Mouse (Mus musculus) thymus, postnatal 4 days (tissue): ENCODE data around the gene Cradd.

Source experiments
- DNase-seq: peaks from one replicate; pipeline ENCODE4 v3.0.0; 2021

Cradd gene

DNA sequence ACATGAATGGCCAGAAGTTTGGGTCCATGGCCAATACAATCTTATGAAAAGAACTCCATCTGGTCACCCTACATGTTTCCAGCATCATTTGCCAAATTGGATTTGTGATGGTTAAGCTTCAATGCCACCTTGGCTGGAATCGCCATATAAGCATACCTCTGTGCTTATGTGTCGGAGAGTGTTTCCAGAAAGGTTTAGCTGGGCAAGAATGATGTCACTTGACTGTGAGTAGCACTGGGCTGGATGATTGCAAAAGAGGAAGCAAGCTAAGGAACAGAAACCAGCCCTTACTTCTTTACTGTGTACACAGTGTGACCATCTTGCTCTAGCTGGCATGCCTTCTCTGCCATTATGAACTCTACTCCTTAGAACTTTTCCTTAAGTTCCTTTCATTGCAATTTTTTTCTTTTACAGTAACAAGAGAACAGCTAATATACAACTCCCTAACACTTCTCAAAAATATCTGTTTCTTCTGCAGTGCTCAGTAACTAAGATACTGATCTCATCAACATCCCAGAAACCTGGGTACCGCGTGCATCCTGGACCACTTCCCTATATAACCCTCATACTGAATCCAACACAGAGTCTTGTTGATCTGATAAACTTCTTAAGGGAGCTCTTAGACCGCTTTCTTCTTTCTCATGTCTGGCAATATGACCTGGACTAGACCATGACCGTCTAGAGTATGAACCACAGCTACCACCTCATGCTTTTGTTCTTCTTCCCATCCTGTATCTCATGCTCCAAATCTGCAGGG is 172.7 kb downstream of the Cradd start:
- no peak for DNase-seq

DNA sequence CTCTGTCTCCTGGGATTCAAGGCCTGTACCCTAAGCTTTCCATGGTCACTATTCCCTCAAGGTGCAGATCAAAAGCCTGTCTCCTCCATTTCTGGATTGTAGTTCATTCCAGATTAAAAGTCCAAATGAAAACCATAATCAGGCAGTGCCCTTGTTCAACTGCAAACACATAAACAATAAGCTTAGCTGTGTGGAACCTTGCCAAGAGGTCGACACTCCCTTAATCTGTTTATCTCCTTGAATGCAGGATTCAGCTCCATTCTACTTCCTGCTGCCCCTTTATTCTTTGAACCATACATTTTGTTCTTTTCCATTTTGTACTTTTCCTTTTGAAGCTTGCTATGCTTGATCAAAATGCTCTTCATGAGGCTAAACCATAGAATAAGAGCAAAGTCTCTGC is 174.3 kb downstream of the Cradd start:
- DNase-seq, result no peak

DNA sequence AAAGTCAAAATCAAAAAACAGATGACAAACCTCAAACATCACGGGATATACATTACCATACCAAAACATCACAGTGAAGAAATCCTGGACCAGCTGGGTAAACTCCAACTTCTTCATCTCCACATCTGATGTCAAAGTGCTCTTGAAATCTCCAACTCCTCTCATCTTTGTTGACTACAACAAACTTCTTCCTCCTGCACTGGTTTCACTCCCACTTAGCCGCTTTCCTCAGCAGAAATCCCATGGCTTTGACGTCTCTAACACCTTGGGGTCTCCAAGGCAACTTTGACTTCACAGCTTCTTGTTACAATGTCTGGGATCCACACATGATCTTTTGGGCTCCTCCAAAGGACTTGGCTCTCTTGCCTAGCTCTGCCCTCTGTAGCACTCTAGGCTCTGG is 175.3 kb downstream of the Cradd start:
- DNase-seq, result no peak

DNA sequence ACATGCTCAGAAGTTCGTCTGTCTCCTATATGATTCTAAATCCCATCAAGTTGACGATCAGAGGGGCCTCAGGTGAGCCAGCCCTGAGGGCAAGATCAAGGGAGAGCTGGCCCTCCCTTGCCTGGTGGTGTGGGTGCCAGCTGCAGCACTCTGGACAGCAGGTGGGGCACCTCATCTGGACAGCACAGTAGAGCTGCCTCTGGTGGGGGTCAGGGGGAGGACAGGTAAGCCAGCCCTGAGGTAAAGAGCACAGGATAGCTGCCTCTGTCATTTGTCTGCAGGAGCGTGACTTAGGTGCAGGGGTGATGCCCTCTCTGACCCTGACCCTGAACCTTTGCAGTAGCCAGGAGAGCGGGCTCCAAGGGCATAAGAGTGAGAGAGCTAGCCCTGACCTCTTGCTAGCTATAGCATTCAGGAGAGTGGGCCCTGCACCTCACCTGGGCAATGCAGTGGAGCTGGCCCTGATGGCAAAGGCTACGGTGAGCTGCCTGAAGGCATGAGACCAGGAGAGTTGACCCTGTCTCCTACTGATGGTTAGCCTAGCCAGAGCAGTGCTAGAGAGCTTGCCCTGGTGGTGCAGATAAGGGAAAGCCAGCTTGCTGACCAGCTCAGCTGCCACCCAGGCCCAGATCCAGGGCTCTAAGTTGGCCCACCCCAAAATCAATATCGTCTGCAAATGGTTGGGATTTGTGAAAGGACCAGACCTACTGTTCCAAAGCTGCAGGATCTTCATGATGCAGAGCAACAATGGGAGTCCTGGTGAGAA is 176.6 kb downstream of the Cradd start:
- DNase-seq, result no peak

DNA sequence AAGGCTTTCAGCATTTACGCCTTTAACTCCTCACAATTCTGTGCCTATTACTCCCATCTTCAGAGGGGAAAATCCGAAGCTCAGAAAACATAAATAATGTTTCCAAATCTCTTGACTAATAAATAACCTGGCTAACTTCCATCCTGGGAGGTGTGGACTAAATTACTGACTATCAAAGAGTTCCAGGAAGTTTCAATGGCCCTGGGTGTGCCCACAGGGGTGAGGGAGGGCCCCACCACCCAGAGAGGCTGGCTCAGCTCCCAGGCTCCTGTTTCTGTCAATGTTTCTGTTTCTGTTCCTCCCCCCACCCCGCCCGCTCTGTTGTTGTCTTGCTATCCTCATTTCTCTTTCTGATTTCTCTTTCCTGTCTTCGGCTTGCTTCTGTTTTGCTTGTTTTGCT is 177.4 kb downstream of the Cradd start:
- peak; percentile 17 for DNase-seq

DNA sequence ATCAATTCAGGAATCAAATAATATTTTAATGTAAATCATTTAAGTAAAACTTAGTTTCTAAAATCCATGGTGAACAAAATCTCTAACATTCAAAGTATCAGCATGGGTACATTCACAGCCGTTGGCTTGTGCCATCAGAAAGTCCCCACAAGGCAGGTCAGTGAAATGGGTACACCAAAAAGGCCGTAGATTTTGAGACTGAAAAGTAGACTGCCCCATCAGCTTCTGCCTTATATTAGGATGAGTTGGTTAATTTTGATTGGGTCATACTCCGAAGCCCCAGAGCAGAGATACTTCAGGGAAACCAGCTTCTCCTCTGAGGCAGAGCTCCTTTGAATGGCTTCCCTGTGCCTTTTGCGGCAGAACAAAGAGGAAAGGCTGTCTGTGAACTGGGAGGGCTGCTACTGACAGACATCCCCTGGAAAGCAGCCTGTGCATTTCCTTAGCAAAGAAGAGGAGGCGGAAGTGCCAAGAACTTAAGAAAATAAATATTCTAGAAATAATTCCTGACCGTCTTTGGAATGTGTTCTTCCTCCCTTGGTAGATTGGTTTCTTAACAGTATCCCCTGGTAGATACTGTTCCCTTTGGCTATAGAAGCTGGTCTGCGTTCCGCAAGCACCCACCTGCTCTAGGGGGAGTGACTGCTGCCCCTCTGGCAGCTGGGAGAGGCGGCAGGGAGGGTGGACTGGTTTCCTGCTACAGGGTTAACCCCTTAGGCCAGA is 178.6 kb downstream of the Cradd start:
- DNase-seq, result peak; percentile 31

DNA sequence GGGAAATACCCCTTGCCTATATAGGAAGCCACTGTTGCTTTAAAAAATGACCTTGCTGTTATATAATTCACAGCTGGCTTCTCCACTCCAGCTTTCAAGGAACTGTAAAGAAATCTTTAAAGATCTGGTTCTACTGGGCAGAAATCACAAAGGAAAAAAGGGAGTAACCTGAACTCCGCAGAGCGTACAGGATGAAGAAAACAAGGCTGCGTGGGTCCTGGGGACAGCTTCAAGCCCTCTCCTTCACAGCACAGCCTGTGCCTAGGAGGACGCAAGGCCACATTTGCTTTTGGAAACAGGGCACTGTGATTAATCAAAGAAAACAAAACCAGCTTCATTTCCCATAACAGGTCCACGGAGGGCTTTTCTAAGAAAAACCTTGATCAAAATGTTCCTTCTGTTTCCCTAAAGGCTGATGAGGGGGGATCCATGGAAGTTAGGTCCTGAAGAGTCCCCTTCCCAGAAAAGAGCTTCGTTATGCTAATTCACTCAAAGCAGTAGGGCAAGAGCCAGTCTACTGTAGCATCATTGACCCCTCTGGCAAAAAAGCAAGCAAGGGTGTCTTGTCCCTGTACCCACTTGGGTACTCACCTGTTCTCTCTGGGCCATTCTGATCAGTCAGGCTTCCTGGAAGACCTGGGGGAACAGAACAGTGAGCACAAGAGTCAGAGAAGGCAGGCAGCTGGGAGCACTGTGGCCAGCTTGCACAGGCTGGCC is 179.4 kb downstream of the Cradd start:
- DNase-seq, result no peak

DNA sequence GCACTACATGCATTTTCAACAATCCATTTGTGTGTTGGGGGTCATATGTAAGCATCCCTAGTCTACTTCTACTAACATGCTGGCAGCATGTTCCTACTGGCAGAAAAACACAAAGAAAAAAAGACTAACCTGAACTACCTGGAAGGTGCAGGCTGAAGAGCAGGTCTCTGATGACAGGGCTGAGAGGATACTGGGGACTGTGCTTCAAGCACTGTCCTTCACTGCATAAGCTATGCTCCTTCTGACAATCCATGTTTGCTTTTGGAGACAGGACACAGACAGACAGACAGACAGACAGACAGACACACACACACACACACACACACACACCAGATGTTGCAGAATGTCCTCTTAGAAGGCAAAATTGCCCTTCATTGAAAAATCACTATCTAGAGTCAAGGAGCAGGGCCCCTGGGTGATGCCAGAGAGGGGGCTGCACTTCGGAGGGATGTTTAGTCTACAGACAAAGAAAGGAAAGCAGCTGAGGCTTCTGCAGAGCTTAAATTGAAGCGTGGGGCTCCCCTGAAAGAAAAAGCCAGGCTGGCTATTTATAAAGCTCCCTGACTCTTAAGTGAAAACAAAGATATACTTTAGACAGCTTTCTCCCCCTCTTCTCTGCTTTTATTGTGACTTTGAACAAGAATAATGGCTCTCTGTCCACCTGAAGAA is 180.4 kb downstream of the Cradd start:
- no peak for DNase-seq

DNA sequence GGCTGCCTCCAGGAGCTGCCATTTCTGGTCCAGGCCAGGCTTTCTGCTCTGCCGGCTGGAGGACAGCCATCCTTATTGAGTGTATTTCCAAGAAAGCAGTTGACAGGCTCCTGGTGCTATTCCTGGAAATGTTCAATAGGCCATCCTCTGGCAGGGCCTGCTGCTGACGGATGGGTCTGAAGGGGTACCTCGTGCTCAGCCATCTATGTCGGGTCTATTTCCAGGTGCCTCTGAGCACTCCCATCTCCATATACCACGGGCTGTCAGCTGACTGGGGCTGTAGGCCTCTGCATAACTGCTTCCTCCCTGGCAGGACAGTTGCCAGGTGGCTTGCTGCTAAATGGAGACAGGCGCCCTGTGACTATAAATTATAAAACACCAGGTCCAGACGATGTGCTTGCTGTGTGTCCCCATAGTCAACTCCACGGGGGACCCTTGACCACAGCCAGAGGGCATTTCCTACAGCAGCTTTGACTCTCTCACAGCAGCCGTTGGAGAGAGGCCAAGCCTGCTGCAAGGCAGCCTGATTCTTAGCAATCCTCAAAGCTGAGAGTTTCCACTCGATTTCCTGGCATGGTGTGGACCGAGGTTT is 181.0 kb downstream of the Cradd start:
- peak; percentile 23 for DNase-seq

DNA sequence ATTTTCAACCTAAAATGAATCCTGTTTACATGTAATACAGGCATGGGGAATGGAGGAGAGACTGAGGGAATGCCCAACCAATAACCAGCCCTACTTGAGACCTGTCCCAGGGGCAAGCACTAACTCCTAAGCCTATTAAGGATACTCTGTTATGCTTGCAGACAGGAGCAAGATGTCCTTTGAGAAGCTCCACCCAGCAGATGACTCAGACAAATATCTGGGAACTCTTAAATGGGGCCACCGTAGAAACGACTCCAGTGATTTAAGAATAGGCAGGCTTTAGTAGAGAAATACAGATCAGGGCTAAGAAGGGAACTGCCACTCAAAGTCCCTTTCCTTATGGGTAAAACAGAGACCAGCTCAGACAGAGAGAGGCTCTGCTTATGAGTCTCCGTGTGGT is 182.9 kb downstream of the Cradd start:
- no peak for DNase-seq

DNA sequence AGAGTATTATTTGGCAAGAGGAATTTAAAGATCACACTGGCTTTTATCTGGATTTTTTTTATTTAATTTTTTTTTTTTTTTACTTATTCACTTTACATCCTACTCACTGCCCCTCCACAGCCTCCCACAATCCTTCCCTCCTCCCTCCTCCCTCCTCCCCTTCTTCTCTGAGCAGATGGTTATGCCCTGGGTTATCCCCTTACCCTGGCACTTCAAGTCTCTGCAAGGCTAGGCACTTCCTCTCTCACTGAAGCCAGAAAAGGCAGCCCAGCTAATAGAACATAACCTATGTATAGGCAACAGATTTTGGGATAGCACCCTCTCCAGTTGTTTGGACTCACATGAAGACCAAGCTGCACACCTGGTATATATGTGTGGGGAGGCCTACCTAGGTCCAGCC is 183.7 kb downstream of the Cradd start:
- DNase-seq, result no peak

DNA sequence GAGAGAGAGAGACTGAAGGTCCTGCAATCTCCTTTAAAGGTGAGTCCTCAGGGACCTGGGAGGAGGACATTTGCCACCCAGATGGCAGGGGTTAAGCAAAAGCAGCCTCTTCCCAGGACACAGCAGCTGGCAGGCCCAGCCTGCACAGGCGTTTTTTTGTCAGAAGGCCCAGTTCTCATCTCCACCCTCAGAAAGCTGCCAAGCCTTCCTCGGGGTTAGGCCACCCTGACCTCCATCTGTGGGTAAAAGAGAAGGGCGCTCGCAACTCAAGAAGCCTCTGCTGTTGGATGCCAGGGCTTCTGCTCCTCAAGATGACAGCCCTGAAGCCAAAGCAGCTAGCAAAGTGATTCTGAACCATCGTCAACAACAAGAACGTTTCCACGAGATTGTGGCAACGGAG is 184.3 kb downstream of the Cradd start:
- DNase-seq, result no peak

DNA sequence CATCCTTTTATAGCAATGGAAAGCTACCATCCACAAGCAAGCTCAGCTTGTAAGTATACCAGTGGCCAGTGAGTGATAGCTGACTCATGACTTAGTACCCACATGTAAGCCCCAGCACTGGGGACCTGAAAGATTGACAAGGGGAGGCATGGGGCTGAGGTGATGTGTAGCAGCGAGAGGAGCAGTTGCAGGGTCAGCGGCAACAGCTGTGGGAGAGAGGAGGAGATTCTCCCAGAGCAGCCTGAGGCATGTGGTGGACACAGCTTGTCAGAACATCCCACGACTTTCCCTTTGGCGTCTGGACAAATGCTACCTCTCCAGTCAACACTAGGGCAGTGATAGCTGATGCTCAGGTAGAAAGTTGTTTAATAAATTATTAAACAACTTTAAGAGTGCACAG is 190.9 kb downstream of the Cradd start:
- DNase-seq, result no peak
